ENCODE assay signal across 27 mouse cellular contexts in the genomic region with DNA sequence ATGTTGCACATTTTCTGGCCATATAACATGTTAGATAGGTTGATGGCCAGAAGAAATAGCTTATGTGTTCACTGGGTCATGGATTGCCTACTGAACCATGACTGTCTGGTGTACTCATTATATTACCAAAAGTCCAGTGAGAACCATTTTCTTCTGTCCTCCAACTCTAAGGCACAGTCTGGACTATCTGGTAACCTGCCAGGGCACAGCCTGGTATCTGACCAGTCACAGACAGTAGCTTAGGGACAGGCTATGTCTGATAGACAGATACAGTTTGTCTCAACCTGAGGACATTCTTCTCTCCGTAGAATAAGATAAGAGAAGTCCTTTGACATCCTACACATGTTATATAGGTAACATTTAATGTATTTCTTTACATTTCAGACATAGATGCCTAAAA.
DNase-seq lines count a peak whose midpoint lies in the region; ATAC-seq lines count a peak whose summit lies in the region.
"Had no signal": no experiment of that assay in that cellular context is flagged by ENCODE, and none has a peak within 500 bp of the region (broad histone marks: within the 10 kb centered on the region; RNA-seq: fewer than 3 reads in every experiment).

No protein-coding gene starts in this region.

- H3K4me3 ChIP-seq in kidney, embryonic 15.5 days (replicated peaks): no peak overlapping the region
- H3K4me3 ChIP-seq in neural tube, embryonic 12.5 days: no peak overlapping the region
- no peak overlapping the region for H3K4me3 ChIP-seq in neural tube, embryonic 15.5 days (replicated peaks)
- H3K4me3 ChIP-seq: forebrain, embryonic 10.5 days; forebrain, embryonic 13.5 days; heart, adult 2 months; heart, embryonic 10.5 days; heart, embryonic 13.5 days had no signal

- no peak overlapping the region for H3K4me2 ChIP-seq in kidney, embryonic 15.5 days
- H3K4me2 ChIP-seq in neural tube, embryonic 12.5 days (replicated peaks): no peak overlapping the region
- no peak overlapping the region for H3K4me2 ChIP-seq in neural tube, embryonic 15.5 days
- H3K4me2 ChIP-seq: forebrain, embryonic 13.5 days; heart, embryonic 13.5 days; hindbrain, embryonic 14.5 days had no signal

- no peaks in the 10 kb centered on the region for H3K36me3 ChIP-seq in kidney, embryonic 15.5 days
- no peaks in the 10 kb centered on the region for H3K36me3 ChIP-seq in neural tube, embryonic 12.5 days
- no peaks in the 10 kb centered on the region for H3K36me3 ChIP-seq in neural tube, embryonic 15.5 days
- H3K36me3 ChIP-seq: forebrain, embryonic 10.5 days; G1E; heart, embryonic 10.5 days; heart, embryonic 13.5 days had no signal

- 57% methylated on average over 1 of the region's 1 CpGs for WGBS in kidney, embryonic 15.5 days
- 88% methylated on average over 1 of the region's 1 CpGs for whole genome bisulfite sequencing in neural tube, embryonic 12.5 days
- WGBS in neural tube, embryonic 15.5 days: 80% methylated on average over 1 of the region's 1 CpGs

- ATAC-seq in kidney, embryonic 15.5 days (replicated peaks; ENCODE audit: low FRiP score): peak; percentile 68; the same call in 1 of the 2 replicates
- ATAC-seq in neural tube, embryonic 12.5 days (ENCODE audit: low FRiP score, low read depth): peak; percentile 42
- no peak for ATAC-seq in neural tube, embryonic 15.5 days (ENCODE audit: low FRiP score)
- ATAC-seq: forebrain, embryonic 16.5 days; hindbrain, postnatal 0 days; Patski had no signal

- no peak overlapping the region for H3K9ac ChIP-seq in kidney, embryonic 15.5 days
- H3K9ac ChIP-seq in neural tube, embryonic 12.5 days: no peak overlapping the region
- H3K9ac ChIP-seq in neural tube, embryonic 15.5 days (replicated peaks): no peak overlapping the region
- H3K9ac ChIP-seq: forebrain, embryonic 13.5 days; heart, embryonic 13.5 days; hindbrain, embryonic 14.5 days had no signal

- no peak overlapping the region for H3K27ac ChIP-seq in kidney, embryonic 15.5 days
- H3K27ac ChIP-seq in neural tube, embryonic 12.5 days: no peak overlapping the region
- no peak overlapping the region for H3K27ac ChIP-seq in neural tube, embryonic 15.5 days (replicated peaks)
- H3K27ac ChIP-seq: forebrain, embryonic 10.5 days; forebrain, embryonic 13.5 days; heart, adult 2 months; heart, embryonic 10.5 days; heart, embryonic 13.5 days; hindbrain, embryonic 14.5 days; hindbrain, postnatal 0 days had no signal

- H3K27me3 ChIP-seq in kidney, embryonic 15.5 days: no peaks in the 10 kb centered on the region
- H3K27me3 ChIP-seq in neural tube, embryonic 12.5 days (replicated peaks): no peaks in the 10 kb centered on the region
- no peaks in the 10 kb centered on the region for H3K27me3 ChIP-seq in neural tube, embryonic 15.5 days (replicated peaks)
- H3K27me3 ChIP-seq: CH12.LX; forebrain, embryonic 13.5 days; heart, embryonic 13.5 days; Patski had no signal

- no peaks in the 10 kb centered on the region for H3K9me3 ChIP-seq in kidney, embryonic 15.5 days (replicated peaks)
- H3K9me3 ChIP-seq in neural tube, embryonic 12.5 days: no peaks in the 10 kb centered on the region
- no peaks in the 10 kb centered on the region for H3K9me3 ChIP-seq in neural tube, embryonic 15.5 days (replicated peaks)
- H3K9me3 ChIP-seq: forebrain, embryonic 10.5 days; forebrain, embryonic 13.5 days; heart, embryonic 10.5 days; heart, embryonic 13.5 days had no signal

- peaks cover 7% of the 10 kb centered on the region; the same call in 1 of the 2 replicates for H3K4me1 ChIP-seq in kidney, embryonic 15.5 days
- no peaks in the 10 kb centered on the region for H3K4me1 ChIP-seq in neural tube, embryonic 12.5 days
- H3K4me1 ChIP-seq in neural tube, embryonic 15.5 days: peaks cover 3% of the 10 kb centered on the region; the same call in 1 of the 2 replicates
- H3K4me1 ChIP-seq: heart, embryonic 10.5 days; heart, embryonic 13.5 days had no signal

- DNase-seq in cerebellum, postnatal 14 days: peak; percentile 3 to 9
- DNase-seq in cerebellum, postnatal 4 days (ENCODE audit: low spot score in 2 of 2): no peak
- DNase-seq in kidney, adult 18-20 months: no peak
- DNase-seq in natural killer cell, adult 2 months (ENCODE audit: low spot score in 2 of 2): no peak
- DNase-seq: adrenal gland, postnatal 10 days; adrenal gland, postnatal 36 days; B cell, adult 2 months; cerebellum, adult 2 months; cerebellum, adult 9-11 months; gastrocnemius, postnatal 10 days; gastrocnemius, postnatal 36 days; heart, adult 2 months; heart, postnatal 14 days; heart, postnatal 4 days had no signal

Comparison
In these comparisons a context has a peak if more than half of its experiments do, and no peak if none do; other contexts are left out.
1. DNase-seq: peak in cerebellum, postnatal 14 days (2 of 2); none in cerebellum, postnatal 4 days (0 of 2), kidney, adult 18-20 months (single experiment) and natural killer cell, adult 2 months (0 of 2).